Mouse (Mus musculus) mature B cell (primary cell): ENCODE data around the gene Hlcs.

ENCODE experiments used
- in situ Hi-C: fragments of 300-500 bp; cut with MboI; formaldehyde crosslinking; loops from 2 replicates; pipeline ENCODE4 v1.14.3; 2019

Gene Hlcs

DNA sequence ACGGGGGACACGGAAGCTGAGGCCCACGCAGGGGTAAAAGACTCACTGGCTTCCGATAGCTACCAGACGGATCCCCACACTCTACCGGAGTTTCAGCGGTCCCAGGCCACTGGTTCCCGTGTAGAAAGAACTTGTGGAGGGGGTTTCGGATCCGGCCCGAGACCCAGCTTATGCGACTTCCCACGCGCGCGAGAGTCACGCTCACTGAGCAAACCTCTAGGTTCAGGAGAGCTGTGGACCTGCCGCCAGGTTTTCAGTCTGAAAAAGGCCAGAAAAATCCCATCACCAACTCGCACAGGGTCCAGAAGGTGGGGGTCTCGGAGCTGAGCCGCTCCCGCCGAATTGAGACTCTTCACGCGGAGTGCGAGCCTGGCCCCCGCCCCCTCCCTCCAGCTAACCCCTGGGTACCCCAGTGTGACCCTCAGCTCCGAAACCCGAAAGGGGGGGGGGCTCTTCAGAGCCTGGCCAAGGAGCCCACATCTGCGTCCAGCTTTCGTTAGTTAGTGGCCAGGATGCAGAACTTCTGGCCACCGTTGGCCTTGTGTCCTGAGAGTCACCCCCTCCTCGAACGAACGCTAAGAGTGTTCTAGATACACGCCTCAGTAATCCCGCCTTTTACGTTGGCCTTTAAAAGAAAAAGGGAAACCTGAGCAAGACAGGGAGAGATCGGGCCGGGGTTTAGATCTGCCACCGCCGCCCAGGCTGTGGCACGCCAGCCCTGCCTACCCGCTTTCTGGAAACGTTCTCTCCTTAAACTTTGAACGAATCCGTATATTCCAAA is 234.1 kb downstream of the Hlcs start:
- in situ Hi-C loops = no loop called here
